Mouse (Mus musculus) bone marrow macrophage, adult 2 months (primary cell): ENCODE measurements around the gene Chn2. TPM values are rescaled to one million over a fixed set of nuclear protein-coding genes. Genes with fewer than 3 reads are reported as not detected.

Experiments
- H3K27ac ChIP-seq: 2 replicates; pipeline ENCODE4 v1.5.1; 2012; ENCODE audit warnings: low read depth, low read length; ENCODE audit not compliant: insufficient read depth
- H3K4me1 ChIP-seq: 2 replicates; pipeline ENCODE4 v1.6.1; 2012; ENCODE audit warnings: low read length; ENCODE audit not compliant: control insufficient read depth, insufficient read depth
- H3K4me3 ChIP-seq: 2 replicates; pipeline ENCODE4 v1.5.1; 2012; ENCODE audit warnings: mild to moderate bottlenecking, low read length, moderate library complexity; ENCODE audit not compliant: insufficient read depth
- CTCF ChIP-seq: IDR thresholded peaks from 2 replicates; pipeline ENCODE4 v1.5.1; 2012; ENCODE audit warnings: low read depth, mild to moderate bottlenecking, low read length, moderate library complexity
- POLR2A ChIP-seq: IDR thresholded peaks from 2 replicates; pipeline ENCODE4 v1.6.1; 2012; ENCODE audit warnings: mild to moderate bottlenecking, low read depth, low read length, borderline replicate concordance
- polyA plus RNA-seq: library from polyadenylated mRNA; stranded (reverse); fragments of >200 nt; gene quantifications from 2 replicates; pipeline ENCODE4 v1.2.4, GENCODE M21; 2012; ENCODE audit not compliant: missing spikeins, insufficient read depth, insufficient read length

Gene Chn2
- polyA plus RNA-seq, 1 experiment: 9.5 TPM

DNA sequence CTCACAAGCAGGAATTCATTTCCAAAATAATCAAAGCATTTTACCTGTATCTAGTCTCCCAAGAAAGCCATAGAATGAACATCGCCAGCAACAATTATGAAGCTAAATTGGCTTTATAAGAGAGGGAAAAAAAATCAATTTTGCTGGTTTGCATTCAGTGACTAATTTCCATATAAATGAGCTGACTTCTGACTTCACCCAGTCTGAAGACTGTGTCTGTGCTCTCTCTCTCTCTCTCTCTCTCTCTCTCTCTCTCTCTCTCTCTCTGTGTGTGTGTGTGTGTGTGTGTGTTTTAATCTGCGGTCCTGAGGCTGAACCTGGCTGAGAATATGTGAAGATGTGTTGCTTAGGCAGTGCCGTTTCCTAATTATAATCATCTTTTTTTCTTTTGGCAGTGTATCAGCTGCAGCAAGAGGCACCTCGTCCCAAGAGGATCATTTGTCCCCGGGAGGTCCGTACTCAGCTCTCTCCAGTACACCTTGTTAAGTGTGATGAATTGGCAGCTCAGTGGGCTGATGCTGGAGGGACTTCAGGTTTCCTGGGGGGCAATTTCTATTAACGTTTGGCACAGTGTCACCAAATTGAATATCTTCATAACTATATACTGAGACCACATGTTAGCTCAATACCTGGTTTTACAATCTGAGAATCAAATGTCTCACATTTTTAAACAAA, 154.4 kb downstream of the Chn2 start:
- no peak overlapping the region for H3K4me3 ChIP-seq
- H3K27ac ChIP-seq: no peak overlapping the region
- TF ChIP-seq POLR2A (no peak), CTCF (no peak)
- H3K4me1 ChIP-seq: no peaks in the 10 kb centered on the region

DNA sequence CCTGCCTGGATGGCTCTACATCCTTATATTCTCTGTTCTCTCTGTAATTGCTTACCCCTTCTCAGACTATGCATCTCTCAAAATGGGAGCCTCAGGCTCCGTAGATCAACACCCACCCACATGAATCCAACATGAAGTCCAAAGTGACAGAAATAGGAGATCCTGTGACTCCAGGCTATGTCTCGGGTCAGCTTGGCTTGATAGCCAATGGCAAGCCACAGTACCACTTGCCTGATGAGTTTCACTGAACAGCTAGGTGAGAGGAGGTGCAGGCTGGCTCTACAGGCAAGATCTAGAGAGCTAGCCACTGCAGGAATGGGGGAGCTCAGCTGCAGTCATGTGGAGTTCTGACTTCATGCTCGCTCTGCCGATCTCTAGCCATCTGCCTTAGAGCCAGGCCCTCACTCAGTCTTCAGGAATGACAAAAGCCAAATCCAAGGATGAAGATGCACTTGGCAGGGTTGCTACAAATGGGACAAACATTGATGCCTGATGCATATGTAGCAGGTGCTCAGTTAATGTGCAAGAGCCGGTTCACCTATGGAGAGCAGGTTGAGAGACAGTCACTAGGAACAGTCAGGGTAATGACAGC, 158.6 kb downstream of the Chn2 start:
- no peak for TF ChIP-seq POLR2A
- TF ChIP-seq CTCF: no peak
- no peaks in the 10 kb centered on the region for H3K4me1 ChIP-seq
- no peak overlapping the region for H3K27ac ChIP-seq
- H3K4me3 ChIP-seq: no peak overlapping the region

DNA sequence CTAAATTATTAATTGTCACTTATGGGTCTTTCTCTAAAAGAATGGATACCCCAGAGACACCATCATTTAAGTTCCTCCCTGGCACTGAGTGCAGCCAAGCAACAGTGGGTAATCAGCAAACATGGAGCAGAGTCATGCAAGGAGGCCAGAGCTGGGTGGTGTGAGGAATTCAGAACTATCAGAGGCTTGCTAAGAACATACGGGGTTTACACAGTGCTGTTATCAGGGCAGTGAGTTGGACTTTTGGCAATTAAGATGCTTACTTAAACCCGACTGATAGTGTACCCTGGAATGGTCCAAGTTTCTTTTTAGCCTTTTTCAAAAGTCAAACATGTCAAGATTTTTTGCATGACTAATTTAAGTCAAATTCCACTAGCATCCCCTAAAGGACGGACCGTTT, 160.2 kb downstream of the Chn2 start:
- Histone ChIP-seq H3K4me1 (no peaks in the 10 kb centered on the region), H3K4me3 (no peak overlapping the region), H3K27ac (no peak overlapping the region)
- TF ChIP-seq POLR2A: no peak
- TF ChIP-seq CTCF: no peak

DNA sequence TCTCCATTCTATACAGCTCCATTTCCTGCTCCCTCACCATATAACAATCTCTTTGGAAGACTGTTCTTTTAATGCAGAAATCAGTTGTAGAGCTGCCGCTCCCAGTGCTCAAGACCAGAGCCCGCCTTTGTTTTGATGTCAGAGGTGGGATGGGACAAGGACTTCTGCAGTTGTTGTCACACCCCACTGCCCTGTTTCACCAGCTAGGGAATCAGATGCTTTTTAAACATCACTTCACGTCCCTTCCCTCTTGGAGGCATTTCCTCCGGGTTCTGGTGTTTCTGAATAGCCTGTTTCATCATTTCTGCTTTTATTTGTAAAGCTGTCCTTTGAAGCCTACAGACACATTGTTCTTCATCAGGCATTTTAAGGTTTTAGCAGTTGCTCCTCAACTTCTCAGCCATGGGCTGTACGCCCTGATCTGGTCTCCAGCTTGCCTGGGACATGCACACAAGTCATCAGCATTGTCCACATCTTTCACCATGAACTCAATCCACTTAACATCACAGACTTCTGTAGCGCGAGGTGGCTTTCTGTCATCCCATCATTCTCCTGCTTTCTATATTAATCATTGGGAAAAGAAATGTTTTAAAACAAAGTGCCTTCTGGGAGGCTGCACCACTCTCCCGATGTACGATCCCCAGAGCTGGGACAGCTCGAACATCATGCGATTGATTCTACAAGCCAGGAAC, 160.8 kb downstream of the Chn2 start:
- no peak for TF ChIP-seq POLR2A
- TF ChIP-seq CTCF: no peak
- no peak overlapping the region for H3K4me3 ChIP-seq
- no peak overlapping the region for H3K27ac ChIP-seq
- H3K4me1 ChIP-seq: no peaks in the 10 kb centered on the region

DNA sequence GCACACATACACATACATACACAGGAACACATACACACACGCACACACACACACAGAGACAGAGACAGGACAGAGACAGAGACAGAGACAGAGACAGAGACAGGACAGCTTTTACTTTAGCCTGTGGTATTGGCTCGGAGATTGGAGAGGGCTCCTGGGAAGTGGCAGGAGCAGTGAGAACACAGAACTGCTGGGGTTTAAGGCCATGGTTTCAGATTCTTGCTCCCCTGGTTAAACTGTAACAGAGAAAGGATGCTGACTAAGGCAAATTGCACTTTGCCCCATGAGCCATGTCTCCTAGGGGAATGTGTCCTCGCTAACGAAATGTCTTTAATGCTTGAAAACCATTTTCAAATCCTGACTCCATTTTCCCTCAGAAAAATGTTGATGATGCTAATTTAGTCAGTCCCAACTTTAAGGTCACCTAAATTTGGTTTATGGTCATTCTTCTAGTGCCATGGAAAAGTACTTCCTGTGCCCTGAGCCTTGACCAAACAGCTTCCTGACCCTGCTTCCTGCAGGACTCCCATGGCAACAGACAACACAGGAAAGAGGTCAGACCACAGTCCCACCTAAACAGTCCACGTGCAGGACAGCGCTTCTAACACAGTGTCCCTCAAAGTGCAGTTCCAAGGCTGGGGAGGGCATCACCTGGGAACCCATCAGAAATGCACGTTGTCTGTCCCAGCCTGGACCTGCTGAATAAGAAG, 163.1 kb downstream of the Chn2 start:
- no peak for TF ChIP-seq POLR2A
- no peak for TF ChIP-seq CTCF
- Histone ChIP-seq H3K4me1 (no peaks in the 10 kb centered on the region), H3K27ac (no peak overlapping the region), H3K4me3 (no peak overlapping the region)

DNA sequence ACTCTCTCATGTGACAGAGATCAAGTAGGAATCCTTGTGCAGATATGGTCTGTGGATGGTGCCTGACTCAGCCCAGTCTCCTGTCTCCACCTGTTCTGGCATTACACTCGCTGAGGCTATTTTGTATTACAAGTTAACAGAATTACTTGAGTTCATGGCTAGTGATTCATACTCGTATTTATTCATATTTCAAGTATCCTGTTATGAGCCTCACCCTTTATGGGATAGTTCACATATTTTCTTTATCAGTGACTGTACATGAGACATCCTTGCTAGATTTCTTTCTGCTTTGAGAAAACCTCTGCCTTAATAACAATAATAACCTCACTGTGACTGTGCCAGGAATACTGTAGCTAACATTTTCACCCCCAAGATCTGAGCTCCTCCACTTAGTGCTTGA, 164.0 kb downstream of the Chn2 start:
- Histone ChIP-seq H3K4me3 (no peak overlapping the region), H3K27ac (no peak overlapping the region), H3K4me1 (no peaks in the 10 kb centered on the region)
- TF ChIP-seq POLR2A (no peak), CTCF (no peak)

DNA sequence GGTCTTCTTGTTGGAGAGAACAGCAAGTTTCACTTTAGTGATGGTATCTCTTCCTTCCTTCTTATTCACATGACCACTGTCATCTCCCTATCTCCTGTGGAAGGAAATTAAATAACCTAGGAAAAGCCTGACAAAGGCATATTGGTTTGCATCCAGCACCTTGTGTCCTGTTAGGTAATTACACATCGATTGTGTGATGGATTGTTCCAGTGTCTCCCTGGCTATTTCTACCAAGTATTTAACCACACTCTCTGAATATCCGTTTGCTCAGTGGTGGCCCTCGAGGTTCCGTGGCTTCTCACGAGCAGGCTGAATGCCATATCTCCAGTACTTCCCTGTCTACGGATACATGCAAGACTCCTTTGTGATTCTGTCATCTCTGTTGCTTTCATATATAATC, 164.6 kb downstream of the Chn2 start:
- no peak for TF ChIP-seq CTCF
- no peak for TF ChIP-seq POLR2A
- Histone ChIP-seq H3K4me3 (no peak overlapping the region), H3K4me1 (no peaks in the 10 kb centered on the region), H3K27ac (no peak overlapping the region)

DNA sequence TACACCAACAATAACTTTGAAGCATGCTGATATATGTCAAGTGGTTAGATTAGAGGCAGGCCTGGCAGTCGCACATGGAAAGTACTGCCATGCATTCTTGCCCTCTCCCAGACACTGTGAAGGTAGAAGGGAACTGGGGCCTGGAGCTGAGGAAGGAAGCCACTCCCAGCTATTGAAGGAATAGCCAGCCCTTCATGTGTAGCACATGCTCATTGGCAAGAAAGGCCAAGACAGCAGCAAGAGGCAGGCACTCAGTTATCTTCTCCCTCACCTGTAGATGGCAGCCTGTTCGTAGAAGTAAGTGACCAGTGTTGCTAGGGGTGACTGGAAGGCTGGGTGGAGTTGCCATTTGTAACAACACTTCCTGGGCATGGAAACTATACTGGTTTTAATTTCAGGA, 165.6 kb downstream of the Chn2 start:
- TF ChIP-seq POLR2A: no peak
- Histone ChIP-seq H3K27ac (no peak overlapping the region), H3K4me3 (no peak overlapping the region), H3K4me1 (no peaks in the 10 kb centered on the region)

DNA sequence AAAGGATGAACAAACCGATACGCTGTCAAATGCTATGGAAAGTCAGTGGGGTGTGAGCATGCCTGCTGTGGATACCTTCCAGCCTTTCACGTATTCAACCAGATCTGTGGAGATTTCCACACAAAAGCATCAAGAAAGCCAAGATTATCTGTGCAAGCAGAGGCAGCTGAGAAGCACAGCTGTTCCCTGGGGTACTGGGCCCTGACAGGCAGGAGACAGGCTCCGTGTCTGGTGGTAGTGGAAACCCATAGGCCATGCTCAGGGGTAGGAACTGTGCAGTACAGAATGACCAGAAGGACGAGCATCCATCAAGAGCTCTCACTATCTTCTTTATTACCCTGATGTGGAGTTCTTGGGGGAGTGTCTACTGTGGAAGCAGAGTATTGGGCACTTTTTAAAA, 166.1 kb downstream of the Chn2 start:
- Histone ChIP-seq H3K4me1 (no peaks in the 10 kb centered on the region), H3K4me3 (no peak overlapping the region), H3K27ac (no peak overlapping the region)
- no peak for TF ChIP-seq CTCF
- TF ChIP-seq POLR2A: no peak
